Mouse (Mus musculus) monocyte, adult 5-6 weeks (primary cell): ENCODE data around the gene Irgq. TPM values are rescaled to one million over a fixed set of nuclear protein-coding genes. Genes with fewer than 3 reads are reported as not detected.
"Not testable (repeated sequence)": the region's sequence is repeated elsewhere in the genome, so short reads cannot be mapped to it uniquely, and the experiment has no call there.

ENCODE experiments used
- ATAC-seq: fragments of 153-309, 156-312 bp; replicated peaks from 2 replicates; pipeline ENCODE4 v1.8.0; 2017; ENCODE audit warnings: mild to moderate bottlenecking; ENCODE audit not compliant: low TSS enrichment, insufficient number of reproducible peaks, severe bottlenecking, poor library complexity, low FRiP score
- total RNA-seq: library from RNA; stranded (forward); fragments of 200-1000, 200-491, 200-594 nt; gene quantifications from 3 replicates; pipeline ENCODE4 v1.2.3, GENCODE M21; 2017

Irgq gene
- total RNA-seq, 1 experiment from 2014 or later: 2.9 TPM

DNA sequence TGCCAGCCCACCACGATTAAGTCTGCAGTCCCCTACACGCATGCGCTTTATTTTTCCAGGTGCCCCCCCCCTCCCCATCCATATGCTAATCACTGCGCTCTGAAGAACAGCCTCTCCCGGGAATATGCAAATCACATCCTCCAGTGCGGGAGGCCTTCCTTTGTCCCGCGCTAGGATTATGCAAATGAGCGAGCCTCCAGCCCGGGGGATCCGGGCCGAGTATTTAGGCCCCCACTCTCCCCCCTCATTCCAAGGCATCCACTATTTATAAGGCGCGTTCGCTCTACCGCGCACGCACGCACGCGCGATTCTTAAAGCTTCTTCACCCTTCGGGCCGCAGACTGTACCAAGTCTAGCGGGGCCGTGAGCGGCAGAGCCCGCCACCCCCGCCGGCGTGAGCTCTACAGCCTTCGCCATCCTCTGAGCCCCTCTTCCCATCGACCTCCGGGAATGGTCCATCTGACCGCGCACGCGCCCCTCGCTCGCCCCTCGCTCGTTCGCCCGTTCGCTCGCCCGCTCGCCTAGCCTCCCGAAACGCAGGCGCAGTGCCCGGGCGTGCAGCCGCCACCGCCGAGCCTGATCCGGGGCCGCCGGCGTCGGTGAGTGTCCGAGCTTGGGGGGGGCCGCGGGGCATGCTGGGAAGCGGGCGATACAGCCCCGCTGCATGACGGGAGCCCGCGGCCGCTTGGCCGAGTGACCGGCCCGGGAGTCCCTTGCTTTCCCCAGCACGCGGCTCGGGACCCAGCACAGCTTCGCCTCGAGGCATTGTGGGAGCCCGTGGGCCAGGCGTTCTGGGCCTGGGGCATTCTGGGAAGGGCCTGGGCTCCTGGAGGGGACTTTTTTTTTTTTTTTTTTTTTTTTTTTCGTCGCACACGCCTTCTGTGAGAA, 23.4 kb upstream of the Irgq start, which contains the start of gene Zfp428:
Gene Zfp428, plus strand, starts transcription at position 169 of the 888 bp plus-strand sequence.
- peak; percentile 72 for ATAC-seq

DNA sequence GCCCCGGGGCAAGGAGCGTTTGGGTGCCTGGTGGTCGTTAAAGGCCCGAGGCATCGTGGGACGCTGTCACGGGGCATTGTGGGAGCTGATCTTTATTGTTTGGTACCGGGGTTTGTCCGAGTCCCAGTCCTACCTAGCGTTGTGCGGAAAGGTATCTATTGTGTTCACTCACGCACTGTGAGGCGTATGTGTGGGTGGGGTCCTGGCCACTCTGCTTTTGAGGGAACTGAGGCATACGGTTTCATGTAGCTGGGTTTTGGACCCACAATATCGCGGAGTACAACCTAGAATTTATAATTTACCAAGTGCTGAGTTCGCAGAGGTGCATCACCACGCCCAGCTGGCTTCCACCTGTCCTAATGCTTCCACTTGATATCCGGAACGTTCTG, 22.8 kb upstream of the Irgq start:
- no peak for ATAC-seq

DNA sequence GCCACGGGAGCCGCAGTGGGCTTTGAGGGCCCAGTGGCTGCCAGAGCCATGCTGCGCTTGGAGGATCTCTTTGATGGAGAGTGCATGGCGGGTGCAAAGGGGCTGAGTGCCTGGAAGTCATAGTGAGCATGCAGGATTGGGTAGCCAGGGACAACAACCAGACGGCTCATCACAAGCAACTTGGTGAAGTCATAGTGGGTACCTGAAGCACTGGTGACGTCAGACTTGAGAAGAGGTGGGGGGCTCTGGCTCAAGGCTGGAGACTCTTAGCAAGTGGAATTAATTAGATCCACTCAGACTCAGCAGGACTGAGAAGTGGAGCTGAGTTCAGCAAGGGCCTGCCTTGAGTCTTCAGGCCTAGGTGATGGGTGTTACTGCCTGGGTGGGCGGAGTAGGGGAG, 18.1 kb upstream of the Irgq start, which contains the start of gene AC161166.1:
Gene AC161166.1, minus strand, starts transcription at position 101 of the 400 bp plus-strand sequence.
- ATAC-seq: no peak

DNA sequence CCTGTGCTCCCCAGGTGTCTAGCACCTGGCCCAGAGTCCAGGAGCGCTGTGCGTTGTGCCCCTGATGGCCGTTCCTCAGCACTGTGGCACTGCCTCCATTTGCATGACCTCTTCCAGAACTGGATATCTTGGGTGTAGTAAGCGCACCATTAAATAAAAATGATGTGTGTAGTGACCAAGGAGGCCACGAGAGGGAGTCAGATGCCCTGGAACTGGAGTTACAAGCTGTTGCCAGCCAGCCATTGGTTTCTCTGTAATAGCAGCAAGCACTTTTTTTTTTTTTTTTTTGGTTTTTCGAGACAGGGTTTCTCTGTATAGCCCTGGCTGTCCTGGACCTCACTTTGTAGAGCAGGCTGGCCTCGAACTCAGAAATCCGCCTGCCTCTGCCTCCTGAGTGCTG, 14.2 kb upstream of the Irgq start:
- ATAC-seq: not testable (repeated sequence)

DNA sequence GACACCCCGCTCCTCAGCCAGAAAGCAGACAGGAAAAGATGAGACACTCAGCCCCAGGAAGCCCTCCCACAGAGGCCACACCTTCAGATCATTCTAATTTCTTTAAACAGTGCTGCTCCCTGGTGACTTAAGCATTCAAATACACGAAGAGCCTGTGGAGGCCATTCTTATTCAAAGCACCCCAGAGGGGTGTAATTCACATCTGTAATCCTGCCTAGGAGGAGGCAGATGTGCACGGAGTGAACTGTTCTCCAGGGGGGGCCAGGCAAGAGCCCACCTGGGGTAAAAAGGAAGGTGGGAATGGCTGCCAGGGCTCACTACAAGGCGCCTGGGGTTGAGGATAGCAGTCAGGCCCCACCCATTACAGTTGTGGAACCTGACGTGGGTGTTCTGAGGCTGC, 13.4 kb upstream of the Irgq start:
- no peak for ATAC-seq

DNA sequence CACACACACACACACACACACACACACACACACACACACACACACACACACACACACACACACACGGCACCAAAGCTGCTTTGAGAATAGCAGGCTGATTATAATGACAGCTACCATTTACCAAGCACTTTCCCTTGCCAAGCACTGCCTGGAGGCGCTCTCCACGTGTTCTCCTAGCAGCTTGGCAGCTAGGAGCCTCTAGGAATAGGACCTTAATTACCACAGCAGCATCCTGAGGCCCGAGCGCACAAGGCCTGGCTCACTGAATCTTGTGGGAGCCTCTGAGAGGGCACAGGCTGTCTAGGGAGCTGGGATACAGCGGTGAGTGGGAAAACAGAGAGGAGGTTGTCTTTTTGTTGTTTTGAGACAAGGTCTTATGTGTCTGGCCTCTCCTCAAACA, 12.8 kb upstream of the Irgq start:
- no peak for ATAC-seq

DNA sequence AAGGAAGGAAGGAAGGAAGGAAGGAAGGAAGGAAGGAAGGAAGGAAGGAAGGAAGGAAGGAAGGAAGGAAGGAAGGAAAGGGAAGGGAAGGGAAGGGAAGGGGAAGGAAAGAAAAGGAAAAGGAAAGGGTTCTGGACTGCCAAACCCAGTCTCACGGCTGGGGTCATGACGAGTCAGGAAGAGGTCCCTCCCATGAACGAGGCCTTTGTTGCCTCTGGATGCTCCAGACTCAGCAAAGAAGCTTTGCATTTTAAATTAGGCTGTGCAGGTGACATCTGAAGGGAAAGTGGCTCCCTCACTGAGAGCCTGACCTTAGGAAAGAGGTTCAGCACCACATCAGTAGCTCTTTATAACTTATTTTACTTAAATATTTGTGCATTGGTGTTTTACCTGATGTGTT, 11.4 kb upstream of the Irgq start:
- ATAC-seq: no peak

DNA sequence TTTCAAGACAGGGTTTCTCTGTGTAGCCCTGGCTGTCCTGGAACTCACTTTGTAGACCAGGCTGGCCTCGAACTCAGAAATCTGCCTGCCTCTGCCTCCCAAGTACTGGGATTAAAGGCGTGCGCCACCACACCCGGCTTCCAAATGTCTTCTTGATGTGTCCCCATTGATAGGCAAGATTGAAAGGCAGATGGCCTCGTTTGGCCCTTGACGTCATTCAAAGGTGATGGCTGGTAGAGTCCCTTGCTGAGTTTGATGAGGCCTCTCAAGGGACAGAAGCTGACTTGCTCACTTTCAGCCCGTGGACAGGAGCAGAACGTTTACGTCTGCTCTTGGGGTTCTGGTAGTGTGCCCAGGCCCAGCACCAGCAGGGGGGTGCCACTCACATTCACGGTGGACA, 10.4 kb upstream of the Irgq start:
- not testable (repeated sequence) for ATAC-seq

DNA sequence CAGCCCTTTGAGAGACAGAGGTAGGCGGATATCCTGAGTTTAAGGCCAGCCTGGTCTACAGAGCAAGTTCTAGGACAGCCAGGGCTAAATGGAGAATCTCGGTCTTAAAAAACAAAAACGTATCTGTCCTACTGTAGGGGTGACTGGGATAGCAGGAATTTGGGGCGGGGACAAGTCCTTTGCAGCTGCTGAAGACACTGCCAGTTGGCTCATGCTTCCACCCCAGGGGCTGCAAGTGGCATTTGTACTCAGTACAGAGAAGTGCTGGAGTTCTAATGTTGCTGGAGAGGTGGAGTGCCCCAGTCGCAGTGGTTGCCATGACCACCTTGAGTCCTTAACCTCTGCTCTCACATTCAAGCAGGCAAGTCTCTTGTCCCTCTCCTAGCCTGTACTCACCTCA, 7.7 kb upstream of the Irgq start:
- no peak for ATAC-seq

DNA sequence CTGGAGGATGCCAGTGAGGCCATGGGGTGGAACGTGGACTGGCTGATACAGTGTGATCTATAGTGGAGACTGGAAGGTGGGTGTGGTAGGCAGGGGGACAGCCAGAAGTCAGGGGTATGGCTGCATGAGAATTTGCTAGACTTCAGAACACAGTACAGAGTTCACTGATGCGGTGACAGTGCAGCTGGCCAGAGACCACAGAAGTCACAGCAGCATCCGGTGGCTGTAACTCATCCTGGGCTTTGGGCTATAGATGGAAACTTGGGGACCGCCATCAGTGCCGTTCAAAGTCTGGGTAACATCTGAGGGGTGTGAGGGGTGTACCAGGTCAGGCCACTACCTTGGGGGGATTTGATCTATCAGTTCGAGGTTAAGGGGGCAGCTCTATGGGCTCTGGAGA, 6.8 kb upstream of the Irgq start:
- ATAC-seq: no peak

DNA sequence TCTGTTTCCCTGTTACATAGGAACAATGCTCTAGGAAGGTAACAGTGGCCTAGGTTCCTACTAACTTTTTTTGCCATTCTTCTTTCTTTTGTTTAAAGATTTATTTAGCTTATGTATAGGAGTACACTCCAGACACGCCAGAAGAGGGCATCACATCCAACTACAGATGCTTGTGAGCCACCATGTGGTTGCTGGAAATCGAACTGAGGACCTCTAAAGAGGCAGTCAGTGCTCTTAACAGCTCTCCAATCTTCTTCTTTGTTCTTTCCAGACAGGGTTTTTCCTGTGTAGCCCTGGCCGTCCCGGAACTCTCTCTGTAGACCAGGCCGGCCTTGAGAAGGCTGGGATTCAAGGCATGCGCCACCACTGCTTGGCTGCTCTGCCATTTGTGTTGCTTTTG, 5.5 kb upstream of the Irgq start:
- ATAC-seq: no peak

DNA sequence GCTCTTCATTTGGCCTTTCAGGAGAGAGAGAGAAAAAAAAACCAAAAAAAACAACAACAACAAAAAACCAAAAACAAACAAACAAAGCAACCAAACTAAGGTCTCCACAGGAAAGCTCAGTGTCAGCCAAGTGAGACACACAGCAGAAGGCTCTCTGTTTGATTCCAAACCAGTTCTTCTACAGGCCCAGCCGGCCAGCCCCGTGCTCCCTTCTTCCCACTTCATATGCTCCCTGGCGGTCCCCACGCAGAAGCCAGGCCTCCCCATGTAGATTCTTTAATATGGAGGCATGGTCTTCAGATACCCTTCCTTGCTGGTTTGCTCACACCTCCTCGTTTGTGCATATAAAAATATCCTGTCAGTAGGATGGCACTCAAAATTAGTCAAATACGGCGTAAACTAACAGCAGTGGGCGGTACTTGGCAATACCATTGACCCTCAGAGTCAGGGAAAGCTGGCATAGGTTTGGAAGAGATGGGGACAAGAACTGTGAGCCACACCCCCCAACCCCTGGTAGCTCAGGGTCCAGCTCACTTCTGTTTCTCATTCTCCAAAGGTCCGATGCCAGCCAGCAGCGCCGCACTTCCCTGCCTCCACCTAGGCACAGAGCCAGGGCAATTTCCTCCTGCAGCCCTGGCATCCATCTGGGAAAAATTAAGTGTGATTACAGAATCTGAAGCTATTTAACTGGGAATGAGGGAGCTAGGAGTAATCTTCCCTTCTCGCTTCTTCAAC, 4.6 kb upstream of the Irgq start:
- ATAC-seq: no peak

DNA sequence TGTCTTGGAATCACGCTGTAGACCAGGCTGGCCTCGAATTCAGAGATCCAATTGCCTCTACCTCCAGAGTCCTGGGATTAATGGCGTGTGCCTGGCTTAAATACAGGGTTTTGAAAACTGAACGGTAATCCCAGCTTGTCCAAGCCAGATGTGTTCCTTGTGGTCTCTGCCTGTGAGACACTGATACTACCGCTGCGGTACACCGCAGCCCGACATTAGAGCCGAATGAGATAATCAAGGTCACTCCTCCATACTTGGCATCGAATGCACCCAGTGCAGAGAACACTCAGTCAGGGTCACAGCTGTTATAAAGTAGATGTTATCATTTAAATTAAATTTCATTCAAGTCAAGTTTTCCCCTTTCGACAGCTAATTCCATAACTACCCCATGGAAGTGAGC, 1.6 kb upstream of the Irgq start:
- ATAC-seq: no peak

DNA sequence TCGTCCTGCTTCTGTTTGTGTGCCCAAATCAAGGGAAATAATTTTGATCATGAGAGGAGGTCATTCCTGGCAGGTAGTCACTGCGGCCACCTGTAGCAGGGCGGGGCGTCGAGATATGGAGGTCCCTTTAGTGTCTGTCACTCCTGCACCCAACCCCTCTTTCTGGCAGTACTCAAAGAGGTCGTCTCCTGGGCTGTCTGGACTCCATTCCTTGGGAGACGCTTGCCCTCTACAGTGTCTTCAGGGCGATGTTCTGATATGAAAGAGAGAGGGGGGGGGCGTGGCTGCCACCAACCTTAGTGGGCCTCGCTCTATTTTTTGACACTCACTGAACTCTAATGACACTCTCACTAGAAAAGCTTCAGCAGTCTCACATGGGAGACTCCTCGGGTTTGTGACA, 909 bp upstream of the Irgq start:
- ATAC-seq: no peak

DNA sequence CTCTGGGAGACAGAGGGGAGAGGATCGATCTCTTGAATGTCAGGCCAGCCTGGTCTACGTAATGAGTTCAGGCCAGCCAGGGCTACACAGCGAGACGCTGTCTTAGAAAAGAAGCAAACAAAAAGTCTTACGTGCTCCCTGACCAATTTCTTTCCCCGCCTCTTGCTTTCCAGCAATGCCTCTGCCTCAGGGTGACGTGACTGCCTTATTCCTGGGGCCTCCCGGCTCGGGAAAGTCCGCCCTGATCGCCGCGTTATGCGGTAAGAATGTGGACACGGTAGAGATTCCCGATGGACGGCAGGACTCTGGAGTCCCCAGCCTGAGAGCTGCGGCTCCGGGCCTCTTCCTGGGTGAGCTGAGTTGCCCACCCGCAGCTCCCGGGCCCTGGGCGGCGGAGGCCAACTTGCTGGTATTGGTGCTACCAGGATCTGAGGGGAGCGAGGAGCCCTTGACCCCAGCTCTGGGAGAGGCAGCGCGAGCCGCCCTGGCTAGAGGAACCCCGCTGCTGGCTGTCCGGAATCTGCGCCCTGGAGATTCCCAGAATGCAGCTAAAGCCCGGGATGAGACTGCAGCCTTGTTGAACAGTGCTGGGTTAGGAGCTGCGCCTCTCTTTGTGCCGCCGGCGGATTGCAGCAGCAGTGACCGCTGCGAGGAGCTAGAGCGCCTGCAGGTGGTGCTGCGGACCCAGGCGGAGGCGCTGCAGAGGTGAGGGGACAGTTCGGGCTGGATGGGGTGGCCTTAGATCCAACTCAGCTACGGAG, 902 bp downstream of the Irgq start:
- no peak for ATAC-seq

DNA sequence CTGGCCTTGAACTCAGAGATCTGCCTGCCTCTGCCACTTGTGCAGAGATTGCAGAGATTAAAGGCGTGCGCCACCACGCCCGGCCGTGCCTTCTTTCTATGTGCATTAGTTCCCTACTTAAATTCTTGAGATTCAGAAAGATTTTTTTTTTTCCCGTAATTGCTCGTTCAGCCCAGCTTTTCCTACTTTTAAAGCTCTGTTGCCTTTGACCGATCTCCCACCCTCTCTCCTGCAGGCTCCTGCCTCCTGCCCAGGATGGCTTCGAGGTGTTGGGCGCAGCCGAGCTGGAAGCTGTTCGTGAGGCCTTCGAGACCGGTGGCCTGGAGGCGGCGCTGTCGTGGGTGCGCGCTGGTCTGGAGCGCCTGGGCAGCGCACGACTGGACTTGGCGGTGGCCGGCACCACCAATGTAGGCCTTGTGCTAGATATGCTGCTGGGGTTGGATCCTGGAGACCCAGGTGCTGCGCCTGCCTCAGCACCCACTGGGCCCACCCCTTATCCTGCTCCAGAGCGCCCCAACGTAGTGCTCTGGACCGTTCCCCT, 2.6 kb downstream of the Irgq start:
- no peak for ATAC-seq

DNA sequence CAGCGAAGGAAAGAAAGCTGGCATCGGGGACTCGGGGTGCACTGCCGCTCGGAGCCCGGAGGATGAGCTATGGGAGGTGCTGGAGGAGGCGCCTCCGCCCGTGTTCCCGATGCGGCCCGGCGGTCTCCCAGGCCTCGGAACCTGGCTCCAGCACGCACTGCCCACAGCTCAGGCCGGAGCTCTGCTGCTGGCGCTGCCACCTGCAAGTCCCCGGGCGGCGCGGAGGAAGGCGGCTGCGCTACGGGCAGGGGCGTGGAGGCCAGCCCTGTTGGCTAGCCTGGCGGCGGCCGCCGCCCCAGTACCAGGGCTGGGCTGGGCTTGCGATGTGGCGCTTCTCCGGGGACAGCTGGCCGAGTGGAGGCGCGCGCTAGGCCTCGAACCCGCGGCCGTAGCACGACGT, 3.3 kb downstream of the Irgq start:
- ATAC-seq: no peak

DNA sequence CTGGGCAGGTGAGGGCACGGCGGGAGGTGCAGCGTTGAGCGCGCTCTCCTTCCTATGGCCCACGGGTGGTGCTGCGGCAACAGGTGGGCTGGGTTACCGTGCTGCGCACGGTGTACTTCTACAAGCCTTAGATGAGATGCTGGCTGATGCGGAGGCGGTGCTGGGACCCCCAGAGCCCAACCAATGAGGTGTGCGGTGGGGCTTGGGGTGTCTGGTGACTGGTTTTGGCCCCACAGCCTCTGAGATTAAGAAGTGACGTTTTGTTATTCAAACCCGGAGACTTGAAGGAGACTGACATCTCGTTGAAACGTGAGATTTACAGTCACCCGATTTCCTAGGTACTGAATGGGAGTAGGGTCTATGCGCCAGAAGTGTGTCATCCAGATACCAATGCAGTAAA, 3.8 kb downstream of the Irgq start:
- ATAC-seq: no peak

DNA sequence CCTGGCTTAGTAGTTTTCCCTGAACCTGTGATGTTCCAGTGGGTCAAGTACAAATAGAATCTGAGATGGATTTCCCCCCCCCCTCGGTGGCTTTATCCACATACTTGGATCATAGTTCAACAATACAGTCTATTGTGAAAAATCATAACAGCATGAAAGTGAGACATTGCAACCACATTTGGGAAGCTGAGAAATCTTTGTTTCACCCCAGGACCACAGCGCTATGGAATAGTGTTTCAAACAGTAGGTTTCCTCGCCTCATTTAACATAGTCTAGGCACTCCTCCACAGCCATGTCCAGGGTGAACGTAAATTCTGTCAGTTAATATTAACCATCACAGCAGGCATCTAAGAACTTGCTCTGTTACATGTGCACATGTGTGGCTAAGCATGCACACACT, 6.6 kb downstream of the Irgq start:
- ATAC-seq: no peak
